Mouse (Mus musculus) bone marrow macrophage, adult 2 months (primary cell): ENCODE data around the gene Chrnb2.

Source experiments
- CTCF ChIP-seq: IDR thresholded peaks from 2 replicates; pipeline ENCODE4 v1.5.1; 2012; ENCODE audit warnings: low read depth, mild to moderate bottlenecking, low read length, moderate library complexity
- POLR2A ChIP-seq: IDR thresholded peaks from 2 replicates; pipeline ENCODE4 v1.6.1; 2012; ENCODE audit warnings: mild to moderate bottlenecking, low read depth, low read length, borderline replicate concordance

DNA sequence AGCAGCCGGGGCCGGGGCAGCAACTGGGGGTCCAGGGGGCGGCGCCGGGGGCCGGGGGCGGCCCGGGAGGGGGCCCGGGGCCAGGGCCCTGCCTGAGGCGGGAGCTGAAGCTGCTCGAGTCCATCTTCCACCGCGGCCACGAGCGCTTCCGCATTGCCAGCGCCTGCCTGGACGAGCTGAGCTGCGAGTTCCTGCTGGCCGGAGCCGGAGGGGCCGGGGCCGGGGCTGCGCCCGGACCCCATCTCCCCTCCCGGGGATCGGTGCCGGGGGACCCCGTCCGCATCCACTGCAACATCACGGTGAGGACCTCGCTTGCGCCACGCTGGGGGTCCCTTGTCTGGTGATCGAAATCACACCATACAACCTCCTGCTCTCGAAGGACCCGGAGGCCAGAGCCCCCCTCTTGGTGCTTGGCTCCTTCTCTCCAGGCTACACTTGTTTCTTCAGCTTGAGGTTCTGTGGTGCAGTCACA, 9.3 kb upstream of the Chrnb2 start:
- TF ChIP-seq CTCF: no peak
- no peak for TF ChIP-seq POLR2A
